Mouse (Mus musculus) E14TG2a.4 (cell line): ENCODE measurements at regions not wholly inside any gene's neighbourhood (a gene's known extent, or its start where the extent isn't known, plus 50 kb on each side); places are given as distances from the start of the nearest gene placed in this dataset.

Source experiments
- H3K27me3 ChIP-seq: 2 replicates; pipeline ENCODE4 v1.6.1; 2014; ENCODE audit warnings: low read length, control low read depth; ENCODE audit not compliant: insufficient read depth
- H3K36me3 ChIP-seq: 2 replicates; pipeline ENCODE4 v1.6.1; 2014; ENCODE audit warnings: low read length, control low read depth; ENCODE audit not compliant: insufficient read depth
- H3K4me1 ChIP-seq: replicated peaks from 2 replicates; pipeline ENCODE4 v1.6.1; 2014; ENCODE audit warnings: low read depth, low read length, control low read depth
- H3K4me3 ChIP-seq: replicated peaks from 2 replicates; pipeline ENCODE4 v1.5.1; 2014; ENCODE audit warnings: mild to moderate bottlenecking, low read length
- H3K9me3 ChIP-seq: 2 replicates; pipeline ENCODE4 v1.6.1; 2014; ENCODE audit warnings: low read length, control low read depth
- CTCF ChIP-seq: conservative IDR thresholded peaks from 2 replicates; pipeline ENCODE4 v1.5.1; 2014; ENCODE audit warnings: low read length
- NANOG ChIP-seq: IDR thresholded peaks from 2 replicates; pipeline ENCODE4 v1.6.1; 2014; ENCODE audit warnings: borderline replicate concordance, low read length, mixed read lengths
- POU5F1 ChIP-seq: IDR thresholded peaks from 2 replicates; pipeline ENCODE4 v1.6.1; 2014; ENCODE audit warnings: low read length, borderline replicate concordance

GRCm38 (mm10) chr10:117524101-117524500 lies 105.2 kb upstream of the Cpm start:
- TF ChIP-seq CTCF, result no peak
- TF ChIP-seq POU5F1, result no peak
- no peak for TF ChIP-seq NANOG
- H3K27me3 ChIP-seq, result peaks cover 13% of the 10 kb centered on the region
- no peaks in the 10 kb centered on the region for H3K9me3 ChIP-seq
- H3K4me1 ChIP-seq, result peaks cover 8% of the 10 kb centered on the region
- H3K4me3 ChIP-seq, result no peak overlapping the region
- H3K36me3 ChIP-seq, result no peaks in the 10 kb centered on the region

GRCm38 (mm10) chr10:117522906-117523829 lies 106.1 kb upstream of the Cpm start:
- Histone ChIP-seq H3K27me3 (peaks cover 13% of the 10 kb centered on the region), H3K9me3 (no peaks in the 10 kb centered on the region), H3K4me1 (peaks cover 16% of the 10 kb centered on the region), H3K36me3 (no peaks in the 10 kb centered on the region), H3K4me3 (no peak overlapping the region)
- no peak for TF ChIP-seq CTCF
- no peak for TF ChIP-seq POU5F1
- no peak for TF ChIP-seq NANOG

GRCm38 (mm10) chr10:117522373-117522772 lies 106.9 kb upstream of the Cpm start:
- no peak for TF ChIP-seq CTCF
- TF ChIP-seq NANOG, result no peak
- TF ChIP-seq POU5F1, result no peak
- H3K9me3 ChIP-seq, result no peaks in the 10 kb centered on the region
- H3K4me3 ChIP-seq, result no peak overlapping the region

GRCm38 (mm10) chr10:117521315-117522270 lies 107.7 kb upstream of the Cpm start:
- no peaks in the 10 kb centered on the region for H3K9me3 ChIP-seq
- H3K36me3 ChIP-seq, result no peaks in the 10 kb centered on the region
- H3K27me3 ChIP-seq, result peaks cover 13% of the 10 kb centered on the region
- TF ChIP-seq CTCF (no peak), NANOG (no peak), POU5F1 (no peak)
- H3K4me1 ChIP-seq, result peaks cover 16% of the 10 kb centered on the region
- H3K4me3 ChIP-seq, result no peak overlapping the region

More at GRCm38 (mm10) chr10:117522373-117522772, 106.9 kb upstream of the Cpm start:
- Histone ChIP-seq H3K27me3 (peaks cover 13% of the 10 kb centered on the region), H3K36me3 (no peaks in the 10 kb centered on the region), H3K4me1 (peaks cover 16% of the 10 kb centered on the region)

- TF ChIP-seq NANOG, result no peak
- TF ChIP-seq POU5F1, result no peak
- TF ChIP-seq CTCF, result no peak
- peaks cover 13% of the 10 kb centered on the region for H3K27me3 ChIP-seq
Observed at GRCm38 (mm10) chr10:117520536-117521314, 108.6 kb upstream of the Cpm start.

GRCm38 (mm10) chr10:117519670-117520535 lies 109.4 kb upstream of the Cpm start:
- Histone ChIP-seq H3K4me3 (no peak overlapping the region; the same call in 1 of the 2 replicates), H3K4me1 (peaks cover 23% of the 10 kb centered on the region), H3K27me3 (peaks cover 13% of the 10 kb centered on the region), H3K36me3 (no peaks in the 10 kb centered on the region), H3K9me3 (no peaks in the 10 kb centered on the region)
- TF ChIP-seq NANOG (no peak), POU5F1 (no peak), CTCF (no peak)

More at GRCm38 (mm10) chr10:117520536-117521314, 108.6 kb upstream of the Cpm start:
- Histone ChIP-seq H3K4me3 (no peak overlapping the region), H3K9me3 (no peaks in the 10 kb centered on the region), H3K36me3 (no peaks in the 10 kb centered on the region), H3K4me1 (peaks cover 16% of the 10 kb centered on the region)
